8 mouse cellular contexts compared by ENCODE assay signal in genomic region chr11:119298917-119299316, GRCm38 (mm10). TPM values are rescaled to one million over a fixed set of nuclear protein-coding genes. Genes with fewer than 3 reads are reported as not detected.
DNase-seq lines count a peak whose midpoint lies in the region; ATAC-seq and TF ChIP-seq lines count a peak whose summit lies in the region.

No protein-coding gene starts in this region.

- H3K9me3 ChIP-seq in erythroblast, embryonic 14.5 days (ENCODE audit: control insufficient read depth, low read length): no peaks in the 10 kb centered on the region
- H3K9me3 ChIP-seq in limb, embryonic 15.5 days: no peaks in the 10 kb centered on the region
- no peaks in the 10 kb centered on the region for H3K9me3 ChIP-seq in stomach, embryonic 16.5 days (replicated peaks; ENCODE audit: control insufficient read depth, low read length)

- H3K9ac ChIP-seq in limb, embryonic 15.5 days: peak overlapping the region; percentile 99
- H3K9ac ChIP-seq in stomach, embryonic 16.5 days (ENCODE audit: low read length): peak overlapping the region; percentile 94

- ATAC-seq in erythroblast, adult 5-6 weeks (replicated peaks; ENCODE audit: low FRiP score, poor library complexity, severe bottlenecking): no peak
- no peak for ATAC-seq in limb, embryonic 15.5 days (ENCODE audit: insufficient number of reproducible peaks, low FRiP score, low TSS enrichment, low read depth)
- ATAC-seq in stomach, embryonic 16.5 days (ENCODE audit: insufficient read depth, low FRiP score): no peak

- H3K4me3 ChIP-seq in erythroblast, embryonic 14.5 days (replicated peaks): peak overlapping the region; percentile 73
- H3K4me3 ChIP-seq in spleen, adult 2 months (ENCODE audit: extremely low read depth, insufficient read depth, insufficient read length): peak overlapping the region; percentile 99
- peak overlapping the region; percentile 100 for H3K4me3 ChIP-seq in limb, embryonic 15.5 days
- H3K4me3 ChIP-seq in stomach, embryonic 16.5 days (replicated peaks; ENCODE audit: low read length): peak overlapping the region; percentile 95

- TF ChIP-seq POLR2A in spleen, adult 2 months (IDR thresholded peaks at IDR 0.05; ENCODE audit: low read depth, low read length): no peak

- WGBS in spleen, adult 2 months: 12% methylated on average over 7 of the region's 7 CpGs
- WGBS in limb, embryonic 15.5 days: 16% methylated on average over 7 of the region's 7 CpGs
- WGBS in stomach, embryonic 16.5 days: 13% methylated on average over 7 of the region's 7 CpGs

- peaks cover 23% of the 10 kb centered on the region for H3K27me3 ChIP-seq in erythroblast, embryonic 14.5 days (ENCODE audit: control insufficient read depth)
- no peaks in the 10 kb centered on the region for H3K27me3 ChIP-seq in spleen, adult 2 months (ENCODE audit: control insufficient read depth, insufficient read depth, low read length)
- H3K27me3 ChIP-seq in limb, embryonic 15.5 days: no peaks in the 10 kb centered on the region
- no peaks in the 10 kb centered on the region for H3K27me3 ChIP-seq in stomach, embryonic 16.5 days (ENCODE audit: control insufficient read depth, insufficient read depth, low read length)

- peaks cover 44% of the 10 kb centered on the region for H3K36me3 ChIP-seq in erythroblast, embryonic 14.5 days (ENCODE audit: control insufficient read depth)
- peaks cover 24% of the 10 kb centered on the region for H3K36me3 ChIP-seq in spleen, adult 2 months (ENCODE audit: control insufficient read depth, insufficient read depth, low read length)
- peaks cover 43% of the 10 kb centered on the region for H3K36me3 ChIP-seq in limb, embryonic 15.5 days
- peaks cover 23% of the 10 kb centered on the region for H3K36me3 ChIP-seq in stomach, embryonic 16.5 days (ENCODE audit: control insufficient read depth, insufficient read depth, low read length)

- H3K4me1 ChIP-seq in erythroblast, embryonic 14.5 days (ENCODE audit: control insufficient read depth): peaks cover 27% of the 10 kb centered on the region
- H3K4me1 ChIP-seq in spleen, adult 2 months (ENCODE audit: control insufficient read depth, insufficient read depth, insufficient read length): peaks cover 6% of the 10 kb centered on the region; the same call in 1 of the 2 replicates
- peaks cover 15% of the 10 kb centered on the region for H3K4me1 ChIP-seq in limb, embryonic 15.5 days
- peaks cover 14% of the 10 kb centered on the region for H3K4me1 ChIP-seq in stomach, embryonic 16.5 days (ENCODE audit: control insufficient read depth, insufficient read depth, low read length)

- no peak overlapping the region for H3K27ac ChIP-seq in spleen, adult 2 months (ENCODE audit: insufficient read depth, low read length)
- no peak overlapping the region for H3K27ac ChIP-seq in limb, embryonic 15.5 days
- H3K27ac ChIP-seq in stomach, embryonic 16.5 days (ENCODE audit: low read length): peak overlapping the region; percentile 78; the same call in 1 of the 2 replicates

- TF ChIP-seq CTCF in spleen, adult 2 months (IDR thresholded peaks at IDR 0.05; ENCODE audit: extremely low read depth, insufficient read depth, insufficient read length, insufficient replicate concordance): no peak

- no peak for DNase-seq in spleen, adult 2 months (ENCODE audit: low read depth in 1 of 2, low spot score in 2 of 2)
- DNase-seq in spleen, adult 12 weeks (ENCODE audit: low spot score): no peak
- DNase-seq in B cell, adult 2 months: no peak
- DNase-seq in cerebellum, postnatal 10 days: no peak

- peak overlapping the region; percentile 67 for H3K4me2 ChIP-seq in limb, embryonic 15.5 days
- H3K4me2 ChIP-seq in stomach, embryonic 16.5 days (ENCODE audit: low read depth, low read length): peak overlapping the region; percentile 92

RNA-seq across cellular contexts. Expression of gene Eif4a3, which starts 1.0 kb away (rescaled TPM):
- polyA plus RNA-seq in erythroblast, embryonic 14.5 days (2012): 17.2 and 20.2 TPM in 2 replicates
- total RNA-seq in erythroblast, adult 5-6 weeks (2015; ENCODE audit: low replicate concordance): 71.5 and 81.1 TPM in 2 replicates
- total RNA-seq in erythroblast, adult 5-6 weeks (2017; ENCODE audit: low replicate concordance): 44.6 and 45.7 TPM in 2 replicates
- 73.4 and 97.6 TPM in 2 replicates for polyA plus RNA-seq in spleen, adult 2 months (2012; rRNA removed)
- polyA plus RNA-seq in limb, embryonic 15.5 days (2015; fragmentation: Nextera tagmentation; extraction: Ambion mirVana): 314 and 316 TPM in 2 replicates
- 272 and 284 TPM in 2 replicates for polyA plus RNA-seq in stomach, embryonic 16.5 days (2015; fragmentation: Nextera tagmentation; extraction: Ambion mirVana)

RNA-seq across cellular contexts. Expression of gene Card14, which starts 8.7 kb away (rescaled TPM):
- polyA plus RNA-seq in erythroblast, embryonic 14.5 days (2012): 0.01 TPM in 1 of 2 replicates, not detected in the other
- not detected in 2 replicates for total RNA-seq in erythroblast, adult 5-6 weeks (2015; ENCODE audit: low replicate concordance)
- total RNA-seq in erythroblast, adult 5-6 weeks (2017; ENCODE audit: low replicate concordance): not detected in 2 replicates
- polyA plus RNA-seq in spleen, adult 2 months (2012; rRNA removed): 0.02 and 0.05 TPM in 2 replicates
- polyA plus RNA-seq in limb, embryonic 15.5 days (2015; fragmentation: Nextera tagmentation; extraction: Ambion mirVana): 5.0 and 5.3 TPM in 2 replicates
- polyA plus RNA-seq in stomach, embryonic 16.5 days (2015; fragmentation: Nextera tagmentation; extraction: Ambion mirVana): 3.2 and 5.1 TPM in 2 replicates

RNA-seq across cellular contexts. Expression of gene Gaa, which starts 31.2 kb away (rescaled TPM):
- polyA plus RNA-seq in erythroblast, embryonic 14.5 days (2012): 1.2 and 1.5 TPM in 2 replicates
- total RNA-seq in erythroblast, adult 5-6 weeks (2015; ENCODE audit: low replicate concordance): 4.6 and 10.6 TPM in 2 replicates
- total RNA-seq in erythroblast, adult 5-6 weeks (2017; ENCODE audit: low replicate concordance): 5.5 and 7.1 TPM in 2 replicates
- polyA plus RNA-seq in spleen, adult 2 months (2012; rRNA removed): 68.2 and 81.1 TPM in 2 replicates
- polyA plus RNA-seq in limb, embryonic 15.5 days (2015; fragmentation: Nextera tagmentation; extraction: Ambion mirVana): 82.0 and 90.8 TPM in 2 replicates
- polyA plus RNA-seq in stomach, embryonic 16.5 days (2015; fragmentation: Nextera tagmentation; extraction: Ambion mirVana): 74.7 and 85.1 TPM in 2 replicates

RNA-seq across cellular contexts. Expression of gene Sgsh, which starts 56.4 kb away (rescaled TPM):
- polyA plus RNA-seq in erythroblast, embryonic 14.5 days (2012): 0.02 and 0.15 TPM in 2 replicates
- 0.77 and 4.2 TPM in 2 replicates for total RNA-seq in erythroblast, adult 5-6 weeks (2015; ENCODE audit: low replicate concordance)
- total RNA-seq in erythroblast, adult 5-6 weeks (2017; ENCODE audit: low replicate concordance): 1.5 and 3.2 TPM in 2 replicates
- 43.1 and 61.5 TPM in 2 replicates for polyA plus RNA-seq in spleen, adult 2 months (2012; rRNA removed)
- 6.9 and 8.0 TPM in 2 replicates for polyA plus RNA-seq in limb, embryonic 15.5 days (2015; fragmentation: Nextera tagmentation; extraction: Ambion mirVana)
- 6.7 and 7.5 TPM in 2 replicates for polyA plus RNA-seq in stomach, embryonic 16.5 days (2015; fragmentation: Nextera tagmentation; extraction: Ambion mirVana)

RNA-seq across cellular contexts. Expression of gene Slc26a11, which starts 56.4 kb away (rescaled TPM):
- not detected in 2 replicates for polyA plus RNA-seq in erythroblast, embryonic 14.5 days (2012)
- total RNA-seq in erythroblast, adult 5-6 weeks (2015; ENCODE audit: low replicate concordance): not detected in 2 replicates
- 0.70 TPM in 1 of 2 replicates, not detected in the other for total RNA-seq in erythroblast, adult 5-6 weeks (2017; ENCODE audit: low replicate concordance)
- polyA plus RNA-seq in spleen, adult 2 months (2012; rRNA removed): 28.3 and 35.8 TPM in 2 replicates
- 10.7 and 11.1 TPM in 2 replicates for polyA plus RNA-seq in limb, embryonic 15.5 days (2015; fragmentation: Nextera tagmentation; extraction: Ambion mirVana)
- polyA plus RNA-seq in stomach, embryonic 16.5 days (2015; fragmentation: Nextera tagmentation; extraction: Ambion mirVana): 9.9 and 10.5 TPM in 2 replicates

Comparison
In these comparisons a context has a peak if more than half of its experiments do, and no peak if none do; other contexts are left out.
1. RNA of gene Gaa, which starts 31.2 kb away (polyA plus RNA-seq): 82.0 to 90.8 TPM in limb, embryonic 15.5 days, 74.7 to 85.1 TPM in stomach, embryonic 16.5 days and 68.2 to 81.1 TPM in spleen, adult 2 months; 1.2 to 1.5 TPM in erythroblast, embryonic 14.5 days; every median in the first group is over 10 times any median in the second.
2. Peak in every context shown above with its lines, with median percentiles within 50 percentile points of each other: H3K4me3 ChIP-seq.